Mouse (Mus musculus): Measurements from ENCODE around the gene Dcaf1.

Dcaf1 gene

DNA sequence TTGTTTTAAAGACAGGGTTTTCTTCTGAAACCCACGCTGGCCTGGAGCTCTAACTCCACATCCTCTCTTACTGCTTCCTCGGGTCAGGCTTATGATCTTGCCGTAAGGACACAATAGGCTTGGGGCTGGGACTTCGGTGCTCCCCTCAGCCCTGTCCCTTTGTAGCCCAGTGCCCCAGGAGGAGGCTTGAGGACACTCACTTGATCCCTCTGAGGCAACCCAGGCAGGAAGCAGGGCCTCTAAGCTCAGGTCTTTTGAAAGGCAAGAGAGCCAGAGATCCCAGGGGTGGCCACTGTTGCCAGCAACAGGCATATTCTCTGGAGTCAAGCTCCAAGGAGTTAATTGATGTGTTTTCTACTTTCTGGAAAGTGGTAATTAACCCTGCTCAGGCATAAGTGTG is 57.8 kb downstream of the Dcaf1 start:
- peak; percentile 7 for DNase-seq (ENCODE audit: low spot score)

DNA sequence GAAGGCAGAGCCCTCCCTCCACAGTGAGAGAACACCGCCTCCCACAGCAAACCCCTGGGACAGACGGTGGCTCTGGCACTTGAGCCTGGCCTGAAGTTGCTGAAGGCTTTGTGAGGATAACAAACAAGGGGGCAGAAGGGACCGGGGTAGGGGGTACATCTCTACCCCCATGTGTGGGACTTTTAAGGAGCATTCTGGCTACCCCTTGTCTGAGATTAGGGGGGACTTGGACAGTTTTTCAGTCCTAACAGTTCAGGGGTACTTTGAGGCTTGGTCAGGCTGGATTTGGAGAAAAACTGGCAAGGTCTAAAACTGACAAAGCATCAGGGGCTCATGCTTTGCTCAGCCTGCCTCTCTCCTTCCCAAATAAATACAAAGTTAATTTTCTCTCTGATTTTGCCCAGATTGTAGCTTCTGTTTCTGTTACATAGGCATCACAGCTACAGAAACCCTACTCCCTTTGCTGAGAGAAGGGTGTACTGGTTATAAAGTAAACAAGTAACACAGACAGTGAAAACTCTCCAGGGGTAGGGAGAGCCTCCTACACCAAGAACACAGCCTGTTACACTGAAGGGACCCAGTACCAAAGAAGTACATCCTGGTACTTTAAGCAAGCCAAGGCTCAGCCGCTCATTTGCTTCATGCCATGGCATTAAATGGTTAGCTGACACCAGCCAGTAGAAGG is 59.5 kb downstream of the Dcaf1 start:
- DNase-seq (ENCODE audit: low spot score), result peak; percentile 33

GRCm38 (mm10) chr9:106882176-106882575 is 60.5 kb downstream of the Dcaf1 start:
- DNase-seq (ENCODE audit: low spot score), result no peak

- no peak for DNase-seq (ENCODE audit: low spot score)
Measured at GRCm38 (mm10) chr9:106883085-106883484, 61.4 kb downstream of the Dcaf1 start.

DNA sequence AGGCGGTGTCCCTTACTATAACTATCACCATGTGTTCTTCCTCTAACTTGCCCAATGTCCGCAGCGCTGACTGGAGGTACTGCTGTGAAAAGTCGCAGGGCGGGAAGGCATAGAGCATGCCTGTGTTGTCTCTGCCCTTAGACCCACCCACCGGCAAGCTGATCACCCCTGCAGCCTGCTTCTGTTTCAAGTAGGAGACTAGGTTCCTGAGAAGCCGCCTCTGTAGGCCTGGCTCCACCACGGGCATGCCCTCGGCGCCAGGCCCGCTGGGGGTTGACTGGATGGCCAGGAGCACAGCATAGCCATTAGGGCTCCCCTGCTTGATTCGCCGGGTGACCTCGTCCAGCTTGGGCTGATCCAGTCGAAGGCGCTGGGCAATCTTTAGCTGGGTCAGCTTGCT is 62.6 kb downstream of the Dcaf1 start:
- no peak for DNase-seq (ENCODE audit: low spot score)

DNA sequence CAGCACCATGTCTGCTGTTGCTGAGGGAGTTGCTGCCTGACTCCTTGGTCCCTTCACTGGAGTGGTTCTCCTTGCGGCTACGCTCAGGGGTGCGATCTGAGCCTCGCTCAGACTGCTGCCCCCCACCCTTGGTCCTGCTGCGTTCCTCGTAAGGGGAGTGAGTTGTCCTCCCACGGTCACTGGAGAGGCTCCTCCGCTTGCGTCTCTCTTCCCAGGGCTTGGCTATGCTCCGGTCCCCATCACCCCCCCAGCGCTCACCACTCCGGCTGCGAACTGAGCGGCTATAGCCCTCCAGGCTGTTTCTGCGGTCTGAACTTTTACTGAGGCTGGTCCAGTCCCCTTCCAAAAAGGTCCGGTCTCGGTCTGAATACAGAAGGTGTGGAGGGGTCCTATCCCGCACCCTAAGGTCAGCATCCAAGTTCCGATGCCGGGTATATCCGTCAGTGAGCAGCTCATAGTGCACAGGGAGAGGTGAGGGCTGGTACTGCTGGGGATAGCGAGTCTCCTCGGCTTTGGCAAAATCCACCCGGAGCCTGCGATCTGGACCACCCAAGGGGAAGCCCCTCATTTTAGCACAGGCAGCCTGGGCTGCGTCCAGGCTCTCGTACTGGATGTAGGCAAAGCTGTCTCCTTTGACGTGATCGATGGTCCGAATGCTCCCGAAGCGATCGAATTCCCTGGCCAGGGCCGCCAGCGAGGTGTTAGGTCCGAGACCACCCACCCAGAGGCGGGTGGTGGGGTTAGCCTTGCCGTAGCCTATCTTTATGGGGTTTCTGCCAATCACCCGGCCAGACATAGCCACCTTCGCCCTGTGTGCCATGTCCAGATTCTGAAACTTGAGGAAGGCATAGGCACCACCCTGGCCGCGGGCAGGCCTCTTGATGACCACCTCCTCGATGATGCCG is 63.6 kb downstream of the Dcaf1 start:
- no peak for DNase-seq (ENCODE audit: low spot score)

GRCm38 (mm10) chr9:106885901-106886731 is 64.4 kb downstream of the Dcaf1 start:
- peak; percentile 25 for DNase-seq (ENCODE audit: low spot score)

- DNase-seq (ENCODE audit: low spot score), result peak; percentile 97
Measured at GRCm38 (mm10) chr9:106886828-106887702, 65.4 kb downstream of the Dcaf1 start, which contains the start of gene Rbm15b. Gene Rbm15b (minus strand): TSS chr9:106887428.

DNA sequence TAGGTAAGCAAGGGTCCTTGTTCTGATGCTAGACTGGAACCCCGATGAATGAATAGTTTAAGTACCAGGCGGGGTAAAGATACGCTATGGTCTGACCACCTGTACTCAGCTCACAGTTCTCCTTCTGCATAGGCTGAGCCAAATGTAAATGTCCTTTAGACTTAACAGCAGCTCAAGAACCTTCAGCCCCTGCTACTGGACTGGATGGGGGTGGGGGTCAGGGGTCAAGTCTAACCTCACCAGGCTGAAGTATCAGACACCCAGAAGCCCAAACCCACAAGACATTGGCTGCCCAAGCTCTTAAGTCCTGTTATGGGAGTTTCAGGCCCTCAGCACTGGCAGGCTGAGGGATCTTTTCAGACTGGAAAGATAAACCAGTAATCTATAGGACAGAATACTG is 66.7 kb downstream of the Dcaf1 start:
- no peak for DNase-seq (ENCODE audit: low spot score)

GRCm38 (mm10) chr9:106889321-106889720 is 67.6 kb downstream of the Dcaf1 start:
- DNase-seq (ENCODE audit: low spot score), result no peak

DNA sequence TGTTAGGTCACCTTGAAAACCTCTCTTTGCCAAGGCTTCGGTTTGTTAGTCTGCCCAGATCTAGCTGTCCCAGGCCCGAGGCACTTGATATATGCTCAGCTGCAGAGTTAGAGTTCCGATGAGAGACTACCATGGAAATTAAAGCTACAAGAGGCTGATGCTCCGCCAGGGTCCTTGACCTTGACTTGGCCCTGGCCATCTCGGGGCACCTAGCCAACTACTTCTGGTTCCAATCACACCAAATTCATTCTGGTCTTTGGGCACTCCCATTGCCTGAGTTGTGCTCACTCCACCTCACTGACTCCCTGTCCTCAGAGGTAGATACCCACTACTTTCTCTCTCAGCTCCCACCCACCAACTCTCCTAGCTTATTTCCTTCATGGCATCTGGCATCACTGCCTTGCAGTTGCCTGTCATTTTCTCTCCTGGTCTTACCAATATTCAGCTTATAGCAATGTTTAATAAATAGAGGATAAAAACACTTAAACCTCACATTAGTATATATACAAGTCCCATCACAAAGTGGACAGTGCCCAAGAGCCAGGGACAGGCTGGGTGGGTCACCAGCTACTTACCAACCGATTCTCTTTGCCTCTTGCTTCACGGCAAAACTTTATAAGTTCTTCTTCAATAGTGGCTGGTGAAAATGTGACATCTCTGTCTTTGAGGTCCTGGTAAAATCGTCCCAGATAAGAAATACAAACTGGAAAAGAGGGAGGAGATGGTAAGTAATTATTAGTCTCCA is 69.0 kb downstream of the Dcaf1 start:
- no peak for DNase-seq (ENCODE audit: low spot score)

- DNase-seq (ENCODE audit: low spot score), result peak; percentile 24
Measured at GRCm38 (mm10) chr9:106891341-106891741, 69.7 kb downstream of the Dcaf1 start.

DNA sequence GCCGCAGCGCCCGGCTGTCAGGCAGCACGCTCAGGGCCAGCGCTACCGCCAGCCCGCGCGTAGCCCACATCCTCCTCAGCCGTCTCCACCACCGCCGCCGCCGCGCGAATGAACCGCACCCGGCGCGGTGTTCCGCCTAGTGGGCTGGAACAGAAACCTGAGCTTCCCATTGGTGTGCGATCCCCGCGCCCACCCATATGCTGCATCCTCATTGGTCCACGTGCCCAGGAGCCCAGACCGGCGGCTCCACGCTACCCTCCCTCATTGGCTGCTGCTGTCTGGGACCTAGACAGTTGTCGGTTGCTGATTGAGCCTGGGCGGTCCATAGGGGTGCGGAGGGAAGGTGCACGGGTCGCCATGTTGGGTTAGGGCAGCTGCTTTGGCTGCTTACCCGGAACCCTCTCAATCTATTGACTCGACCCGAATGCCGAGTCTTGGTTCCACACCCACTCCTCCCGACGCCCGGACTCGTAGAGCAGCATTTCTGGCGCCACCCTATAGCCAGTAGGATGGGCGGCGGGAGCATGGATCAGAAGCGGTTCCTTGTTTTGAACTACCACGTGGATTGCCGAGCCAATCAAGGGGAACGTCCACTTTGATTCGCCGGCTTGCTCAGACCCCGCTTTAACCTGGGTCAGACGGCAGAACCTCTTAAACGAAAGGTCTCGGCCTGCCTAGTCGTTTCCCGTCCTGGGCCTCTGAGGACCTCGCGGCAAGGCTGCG is 70.3 kb downstream of the Dcaf1 start, which contains the start of gene Manf:
Gene Manf (minus strand): TSS at position 151 of the 723 bp plus-strand sequence.
- DNase-seq (ENCODE audit: low spot score), result peak; percentile 98

GRCm38 (mm10) chr9:106892552-106892875 is 70.8 kb downstream of the Dcaf1 start:
- DNase-seq (ENCODE audit: low spot score), result no peak

DNA sequence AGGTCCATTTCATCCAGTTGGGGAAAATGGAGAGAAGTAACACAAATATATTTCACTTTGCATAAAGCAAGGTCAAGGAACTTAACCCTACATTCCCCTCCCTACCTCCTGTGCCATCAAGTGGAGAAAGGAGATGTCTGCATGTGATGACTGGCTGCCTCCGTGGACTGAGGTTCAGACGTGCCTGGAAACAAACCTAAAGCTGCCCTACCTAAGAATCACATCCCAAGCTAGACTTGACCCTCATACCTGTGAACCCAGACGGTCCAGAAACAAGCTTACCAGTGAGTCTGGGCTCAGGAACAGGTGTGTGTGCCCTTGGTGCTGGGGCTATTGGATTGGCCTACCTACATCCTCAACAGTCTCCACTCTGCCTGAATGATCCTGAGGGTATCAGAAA is 71.7 kb downstream of the Dcaf1 start:
- no peak for DNase-seq (ENCODE audit: low spot score)

GRCm38 (mm10) chr9:106898901-106899300 is 77.2 kb downstream of the Dcaf1 start:
- DNase-seq (ENCODE audit: low spot score), result no peak

DNA sequence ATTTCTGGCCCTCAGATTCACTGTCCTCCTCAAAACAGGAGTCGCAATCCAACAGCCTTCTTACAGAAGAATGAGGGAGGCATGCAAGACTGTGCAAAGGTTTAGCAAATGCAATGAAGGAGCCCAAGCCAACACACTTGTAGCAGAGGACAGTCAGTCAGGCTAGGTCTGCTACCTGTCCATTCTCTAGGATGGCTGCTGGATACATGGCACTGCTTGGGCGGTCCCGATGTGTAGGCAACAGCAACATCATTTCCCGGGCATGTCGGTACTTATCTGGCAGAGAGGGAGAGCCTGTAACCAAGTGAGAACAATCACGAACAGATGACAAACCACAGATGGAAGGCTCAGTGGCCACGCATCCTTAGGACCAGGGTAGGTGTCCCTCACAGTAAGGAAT is 79.9 kb downstream of the Dcaf1 start:
- no peak for DNase-seq (ENCODE audit: low spot score)

DNA sequence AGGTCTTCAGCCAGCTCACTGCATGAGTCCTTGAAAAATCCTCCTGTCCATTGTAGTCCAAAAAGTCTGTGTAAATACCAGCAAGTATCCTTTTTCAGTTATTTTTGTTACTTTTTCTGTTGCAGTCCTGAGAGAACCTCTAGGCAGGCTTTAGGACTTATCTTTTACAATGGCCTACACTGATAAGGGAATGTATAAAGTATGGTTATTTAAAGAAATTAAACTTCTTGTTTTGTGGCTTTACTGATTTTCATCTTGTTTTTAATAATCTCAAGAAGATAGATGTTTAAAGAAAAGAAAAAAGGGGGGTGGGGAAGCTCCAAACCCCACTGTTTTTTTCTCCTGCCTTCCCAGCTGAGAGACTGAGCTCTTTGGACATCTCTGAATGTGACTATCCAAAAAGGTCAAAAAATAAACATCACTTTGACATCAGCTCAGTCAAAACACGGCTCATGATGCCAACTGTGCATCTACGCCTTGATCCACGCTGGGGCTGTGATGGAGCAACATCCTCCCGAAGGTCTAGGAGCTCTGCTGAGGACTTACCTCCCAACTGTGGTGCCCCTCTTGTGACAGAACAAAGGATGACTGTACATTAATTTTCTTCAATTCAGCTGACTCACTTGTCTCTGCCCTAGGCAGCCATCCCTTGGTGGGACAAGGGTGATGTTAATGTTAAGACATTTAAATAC is 81.6 kb downstream of the Dcaf1 start:
- no peak for DNase-seq (ENCODE audit: low spot score)

DNA sequence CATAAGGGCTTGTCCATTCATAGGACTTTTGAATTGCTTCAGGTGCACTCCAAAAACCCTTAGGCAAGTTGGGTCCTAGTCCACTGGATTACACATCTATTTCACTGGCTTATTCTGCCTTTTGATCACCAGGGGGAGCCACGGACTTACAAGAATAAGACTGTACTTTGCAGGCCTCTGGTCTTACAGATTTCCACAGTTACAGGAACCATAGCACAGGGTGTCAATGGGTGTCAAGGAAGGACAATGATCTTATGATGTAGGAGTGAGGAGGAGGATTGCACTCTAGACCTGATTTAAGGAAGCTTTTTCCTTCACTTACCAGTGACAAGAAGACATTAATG is 82.1 kb downstream of the Dcaf1 start:
- peak; percentile 74 for DNase-seq (ENCODE audit: low spot score)

GRCm38 (mm10) chr9:106906597-106906996 is 84.9 kb downstream of the Dcaf1 start:
- no peak for DNase-seq (ENCODE audit: low spot score)
